Mouse (Mus musculus): ENCODE results near the gene Ccpg1os. TPM values are rescaled to one million over a fixed set of nuclear protein-coding genes. Genes with fewer than 3 reads are reported as not detected.

Ccpg1os gene
- polyA plus RNA-seq, 1 experiment from 2014 or later = 21.2 TPM

GRCm38 (mm10) chr9:72996167-72996566 is 11.0 kb upstream of the Ccpg1os start:
- no peaks in the 10 kb centered on the region for H3K27me3 ChIP-seq (replicated peaks; ENCODE audit: control insufficient read depth, insufficient read depth, low read length)
- H3K36me3 ChIP-seq (ENCODE audit: control insufficient read depth, insufficient read depth, low read length) = no peaks in the 10 kb centered on the region
- no peak overlapping the region for H3K4me2 ChIP-seq (ENCODE audit: low read depth, low read length)
- ATAC-seq (ENCODE audit: low read depth) (no peak), DNase-seq (ENCODE audit: low spot score) (no peak)
- no peak overlapping the region for H3K27ac ChIP-seq (replicated peaks; ENCODE audit: low read depth, low read length)
- no peaks in the 10 kb centered on the region for H3K9me3 ChIP-seq (ENCODE audit: control insufficient read depth, low read length)
- no peak overlapping the region for H3K4me3 ChIP-seq (ENCODE audit: low read depth, low read length)
- no peaks in the 10 kb centered on the region for H3K4me1 ChIP-seq (ENCODE audit: control insufficient read depth, insufficient read depth, low read length)
- no peak overlapping the region for H3K9ac ChIP-seq (ENCODE audit: low read depth, low read length)

DNA sequence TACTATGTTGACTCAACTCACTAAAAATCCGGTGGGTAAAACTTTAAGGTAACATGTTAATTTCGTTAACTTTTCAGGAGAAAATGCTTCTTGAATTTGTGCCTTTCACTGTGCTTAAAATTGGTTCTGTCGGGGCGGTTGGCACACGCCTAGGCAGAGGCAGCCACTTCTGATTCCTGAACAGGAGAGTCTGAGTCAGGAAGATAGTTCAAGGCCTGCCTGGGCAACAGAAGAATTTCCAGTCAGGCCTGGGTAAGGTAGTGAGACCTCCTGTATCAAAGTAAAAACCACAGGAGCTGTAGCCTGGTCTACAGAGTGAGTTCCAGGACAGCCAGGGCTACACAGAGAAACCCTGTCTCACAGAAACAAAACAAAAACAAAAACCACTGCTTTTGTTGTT is 7.4 kb upstream of the Ccpg1os start:
- DNase-seq (ENCODE audit: low spot score) (no peak), ATAC-seq (ENCODE audit: low read depth) (no peak)
- H3K27me3 ChIP-seq (replicated peaks; ENCODE audit: control insufficient read depth, insufficient read depth, low read length) = no peaks in the 10 kb centered on the region; the same call in 1 of the 2 replicates
- no peaks in the 10 kb centered on the region for H3K36me3 ChIP-seq (ENCODE audit: control insufficient read depth, insufficient read depth, low read length)
- H3K4me2 ChIP-seq (ENCODE audit: low read depth, low read length) = no peak overlapping the region
- no peaks in the 10 kb centered on the region for H3K9me3 ChIP-seq (ENCODE audit: control insufficient read depth, low read length)
- WGBS = 87% methylated on average over 5 of the region's 5 CpGs
- H3K4me1 ChIP-seq (ENCODE audit: control insufficient read depth, insufficient read depth, low read length) = no peaks in the 10 kb centered on the region
- no peak overlapping the region for H3K4me3 ChIP-seq (ENCODE audit: low read depth, low read length)
- no peak overlapping the region for H3K27ac ChIP-seq (replicated peaks; ENCODE audit: low read depth, low read length)
- no peak overlapping the region for H3K9ac ChIP-seq (ENCODE audit: low read depth, low read length)

GRCm38 (mm10) chr9:72991420-72991819 is 6.2 kb upstream of the Ccpg1os start:
- peaks cover 3% of the 10 kb centered on the region; the same call in 1 of the 2 replicates for H3K27me3 ChIP-seq (replicated peaks; ENCODE audit: control insufficient read depth, insufficient read depth, low read length)
- H3K4me1 ChIP-seq (ENCODE audit: control insufficient read depth, insufficient read depth, low read length) = no peaks in the 10 kb centered on the region
- DNase-seq (ENCODE audit: low spot score) = no peak
- ATAC-seq (ENCODE audit: low read depth) = no peak
- H3K27ac ChIP-seq (replicated peaks; ENCODE audit: low read depth, low read length) = no peak overlapping the region
- H3K4me2 ChIP-seq (ENCODE audit: low read depth, low read length) = no peak overlapping the region
- H3K36me3 ChIP-seq (ENCODE audit: control insufficient read depth, insufficient read depth, low read length) = no peaks in the 10 kb centered on the region
- no peak overlapping the region for H3K4me3 ChIP-seq (ENCODE audit: low read depth, low read length)
- 94% methylated on average over 2 of the region's 2 CpGs for WGBS
- H3K9me3 ChIP-seq (ENCODE audit: control insufficient read depth, low read length) = no peaks in the 10 kb centered on the region
- no peak overlapping the region for H3K9ac ChIP-seq (ENCODE audit: low read depth, low read length)

GRCm38 (mm10) chr9:72988706-72989105 is 3.5 kb upstream of the Ccpg1os start:
- 84% methylated on average over 5 of the region's 5 CpGs for WGBS
- Histone ChIP-seq H3K4me3 (ENCODE audit: low read depth, low read length) (no peak overlapping the region), H3K9ac (ENCODE audit: low read depth, low read length) (no peak overlapping the region), H3K36me3 (ENCODE audit: control insufficient read depth, insufficient read depth, low read length) (no peaks in the 10 kb centered on the region), H3K9me3 (ENCODE audit: control insufficient read depth, low read length) (no peaks in the 10 kb centered on the region), H3K27ac (replicated peaks; ENCODE audit: low read depth, low read length) (no peak overlapping the region), H3K4me1 (ENCODE audit: control insufficient read depth, insufficient read depth, low read length) (no peaks in the 10 kb centered on the region), H3K4me2 (ENCODE audit: low read depth, low read length) (no peak overlapping the region), H3K27me3 (replicated peaks; ENCODE audit: control insufficient read depth, insufficient read depth, low read length) (peaks cover 3% of the 10 kb centered on the region; the same call in 1 of the 2 replicates)
- no peak for ATAC-seq (ENCODE audit: low read depth)
- DNase-seq (ENCODE audit: low spot score) = no peak

DNA sequence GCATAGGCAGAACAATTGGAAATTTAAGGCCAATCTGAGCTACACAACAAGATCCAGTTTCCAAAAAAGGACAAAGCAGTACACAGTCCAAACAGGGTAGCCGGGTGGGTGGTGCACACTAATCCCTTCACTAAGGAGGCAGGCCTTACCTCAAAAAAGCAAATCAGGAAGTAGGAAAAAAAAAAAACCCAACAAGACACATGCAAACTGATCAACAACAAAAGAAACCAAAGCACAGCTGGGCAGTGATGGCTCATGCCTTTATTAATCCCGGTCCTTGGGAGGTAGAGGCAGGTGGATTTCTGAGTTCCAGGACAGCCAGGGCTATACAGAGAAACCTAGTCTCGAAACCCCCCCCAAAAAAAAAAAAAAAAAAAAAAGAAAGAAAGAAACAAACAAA is 2.5 kb upstream of the Ccpg1os start:
- no peak for ATAC-seq (ENCODE audit: low read depth)
- H3K9me3 ChIP-seq (ENCODE audit: control insufficient read depth, low read length) = no peaks in the 10 kb centered on the region
- H3K36me3 ChIP-seq (ENCODE audit: control insufficient read depth, insufficient read depth, low read length) = no peaks in the 10 kb centered on the region
- no peak overlapping the region for H3K4me2 ChIP-seq (ENCODE audit: low read depth, low read length)
- 66% methylated on average over 3 of the region's 3 CpGs for WGBS
- no peak overlapping the region for H3K4me3 ChIP-seq (ENCODE audit: low read depth, low read length)
- H3K9ac ChIP-seq (ENCODE audit: low read depth, low read length) = no peak overlapping the region
- no peaks in the 10 kb centered on the region for H3K4me1 ChIP-seq (ENCODE audit: control insufficient read depth, insufficient read depth, low read length)
- peaks cover 3% of the 10 kb centered on the region; the same call in 1 of the 2 replicates for H3K27me3 ChIP-seq (replicated peaks; ENCODE audit: control insufficient read depth, insufficient read depth, low read length)
- no peak for DNase-seq (ENCODE audit: low spot score)
- H3K27ac ChIP-seq (replicated peaks; ENCODE audit: low read depth, low read length) = no peak overlapping the region

GRCm38 (mm10) chr9:72983066-72983465 is 2.1 kb downstream of the Ccpg1os start:
- WGBS = 67% methylated on average over 2 of the region's 2 CpGs

DNA sequence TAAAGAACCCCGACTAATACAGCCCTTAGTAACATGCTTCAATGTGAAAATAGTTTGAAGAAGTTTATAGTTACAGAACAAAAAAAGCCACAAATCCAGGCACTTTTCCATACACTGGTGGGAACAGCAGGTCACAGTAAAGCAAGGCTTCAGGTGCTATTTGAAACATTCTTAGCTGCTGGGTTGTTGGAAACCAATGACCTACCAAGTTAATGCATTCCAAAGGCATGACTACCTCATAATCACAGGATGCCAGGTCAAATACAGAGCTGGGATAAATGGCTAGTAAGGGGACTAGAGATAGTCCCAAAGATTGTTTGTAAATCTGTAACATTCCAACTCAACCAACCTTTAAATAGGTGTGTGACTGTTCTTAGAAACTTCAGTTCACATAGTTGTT is 9.9 kb downstream of the Ccpg1os start:
- 81% methylated on average over 1 of the region's 1 CpGs for WGBS
- no peak overlapping the region for H3K4me2 ChIP-seq (ENCODE audit: low read depth, low read length)
- H3K4me1 ChIP-seq (ENCODE audit: control insufficient read depth, insufficient read depth, low read length) = no peaks in the 10 kb centered on the region
- no peaks in the 10 kb centered on the region for H3K27me3 ChIP-seq (replicated peaks; ENCODE audit: control insufficient read depth, insufficient read depth, low read length)
- no peak overlapping the region for H3K9ac ChIP-seq (ENCODE audit: low read depth, low read length)
- ATAC-seq (ENCODE audit: low read depth) = no peak
- no peaks in the 10 kb centered on the region for H3K9me3 ChIP-seq (ENCODE audit: control insufficient read depth, low read length)
- DNase-seq (ENCODE audit: low spot score) = no peak
- H3K36me3 ChIP-seq (ENCODE audit: control insufficient read depth, insufficient read depth, low read length) = no peaks in the 10 kb centered on the region
- H3K4me3 ChIP-seq (ENCODE audit: low read depth, low read length) = no peak overlapping the region
- no peak overlapping the region for H3K27ac ChIP-seq (replicated peaks; ENCODE audit: low read depth, low read length)

More at GRCm38 (mm10) chr9:72983066-72983465, 2.1 kb downstream of the Ccpg1os start:
- Histone ChIP-seq H3K36me3 (ENCODE audit: control insufficient read depth, insufficient read depth, low read length) (no peaks in the 10 kb centered on the region), H3K27me3 (replicated peaks; ENCODE audit: control insufficient read depth, insufficient read depth, low read length) (peaks cover 3% of the 10 kb centered on the region; the same call in 1 of the 2 replicates), H3K9ac (ENCODE audit: low read depth, low read length) (no peak overlapping the region), H3K4me3 (ENCODE audit: low read depth, low read length) (no peak overlapping the region), H3K27ac (replicated peaks; ENCODE audit: low read depth, low read length) (no peak overlapping the region), H3K4me1 (ENCODE audit: control insufficient read depth, insufficient read depth, low read length) (no peaks in the 10 kb centered on the region), H3K9me3 (ENCODE audit: control insufficient read depth, low read length) (no peaks in the 10 kb centered on the region), H3K4me2 (ENCODE audit: low read depth, low read length) (no peak overlapping the region)
- no peak for ATAC-seq (ENCODE audit: low read depth)
- DNase-seq (ENCODE audit: low spot score) = no peak

GRCm38 (mm10) chr9:72974734-72975133 is 10.4 kb downstream of the Ccpg1os start:
- DNase-seq (ENCODE audit: low spot score) (no peak), ATAC-seq (ENCODE audit: low read depth) (no peak)
- 84% methylated on average over 5 of the region's 5 CpGs for WGBS
- H3K27me3 ChIP-seq (replicated peaks; ENCODE audit: control insufficient read depth, insufficient read depth, low read length) = no peaks in the 10 kb centered on the region
- no peak overlapping the region for H3K4me2 ChIP-seq (ENCODE audit: low read depth, low read length)
- H3K36me3 ChIP-seq (ENCODE audit: control insufficient read depth, insufficient read depth, low read length) = no peaks in the 10 kb centered on the region
- no peaks in the 10 kb centered on the region for H3K4me1 ChIP-seq (ENCODE audit: control insufficient read depth, insufficient read depth, low read length)
- H3K9ac ChIP-seq (ENCODE audit: low read depth, low read length) = no peak overlapping the region
- H3K9me3 ChIP-seq (ENCODE audit: control insufficient read depth, low read length) = no peaks in the 10 kb centered on the region
- H3K27ac ChIP-seq (replicated peaks; ENCODE audit: low read depth, low read length) = no peak overlapping the region
- H3K4me3 ChIP-seq (ENCODE audit: low read depth, low read length) = no peak overlapping the region

DNA sequence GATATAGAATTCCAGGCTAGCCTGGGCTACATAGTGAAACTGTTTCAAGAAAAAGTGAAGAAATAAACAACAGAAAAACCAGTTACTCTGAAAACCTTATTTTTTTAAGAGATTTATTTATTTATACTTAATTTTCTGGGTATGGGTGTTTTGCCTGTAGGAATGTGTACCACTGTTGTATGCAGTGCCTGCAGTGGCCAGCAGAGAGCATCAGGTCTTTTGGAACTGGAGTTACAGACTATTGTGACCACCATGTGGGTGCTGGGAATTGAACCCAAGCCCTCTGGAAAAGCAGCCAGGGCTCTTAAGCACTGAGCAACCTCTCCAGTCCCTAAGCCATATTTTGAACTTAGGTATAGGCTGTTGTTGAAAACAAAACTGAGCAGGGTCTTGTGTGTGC is 12.2 kb downstream of the Ccpg1os start:
- DNase-seq (ENCODE audit: low spot score) (no peak), ATAC-seq (ENCODE audit: low read depth) (no peak)
- Histone ChIP-seq H3K4me3 (ENCODE audit: low read depth, low read length) (no peak overlapping the region), H3K27me3 (replicated peaks; ENCODE audit: control insufficient read depth, insufficient read depth, low read length) (no peaks in the 10 kb centered on the region), H3K27ac (replicated peaks; ENCODE audit: low read depth, low read length) (no peak overlapping the region), H3K36me3 (ENCODE audit: control insufficient read depth, insufficient read depth, low read length) (no peaks in the 10 kb centered on the region), H3K9me3 (ENCODE audit: control insufficient read depth, low read length) (no peaks in the 10 kb centered on the region), H3K9ac (ENCODE audit: low read depth, low read length) (no peak overlapping the region), H3K4me2 (ENCODE audit: low read depth, low read length) (no peak overlapping the region), H3K4me1 (ENCODE audit: control insufficient read depth, insufficient read depth, low read length) (no peaks in the 10 kb centered on the region)

Data from embryonic facial prominence, embryonic 14.5 days (tissue).